Mouse (Mus musculus): ENCODE measurements at regions not wholly inside any gene's neighbourhood (a gene's known extent, or its start where the extent isn't known, plus 50 kb on each side); places are given as distances from the start of the nearest gene placed in this dataset.

DNA sequence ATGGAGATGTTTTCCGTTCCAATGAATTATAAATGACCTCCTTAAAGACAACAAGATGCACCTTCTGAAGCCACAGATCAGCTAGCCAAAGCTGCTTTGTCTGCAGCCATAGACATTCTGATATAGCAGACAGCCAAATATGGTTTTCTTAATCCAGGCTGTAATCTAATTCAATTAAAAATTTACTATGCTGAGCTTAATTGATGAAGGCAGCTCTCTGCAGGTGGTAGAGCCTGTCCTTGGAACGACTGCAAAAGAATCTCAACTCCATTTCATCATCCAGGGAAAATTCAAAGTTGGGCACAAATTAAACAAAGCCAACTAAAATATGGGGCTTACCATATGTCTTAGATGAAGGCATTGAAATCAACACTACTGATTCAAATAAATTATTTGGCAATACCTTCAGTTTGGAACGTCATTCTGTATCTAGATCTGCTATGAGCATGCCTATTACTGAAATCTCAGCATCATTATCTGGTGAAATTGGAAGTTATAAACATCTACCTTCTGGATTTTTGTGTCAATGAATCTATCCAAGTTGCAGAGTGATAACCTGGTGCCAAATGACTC, 615.4 kb upstream of the Ins1 start:
- no peak for DNase-seq (ENCODE audit: extremely low read depth, low read depth, low spot score)

DNA sequence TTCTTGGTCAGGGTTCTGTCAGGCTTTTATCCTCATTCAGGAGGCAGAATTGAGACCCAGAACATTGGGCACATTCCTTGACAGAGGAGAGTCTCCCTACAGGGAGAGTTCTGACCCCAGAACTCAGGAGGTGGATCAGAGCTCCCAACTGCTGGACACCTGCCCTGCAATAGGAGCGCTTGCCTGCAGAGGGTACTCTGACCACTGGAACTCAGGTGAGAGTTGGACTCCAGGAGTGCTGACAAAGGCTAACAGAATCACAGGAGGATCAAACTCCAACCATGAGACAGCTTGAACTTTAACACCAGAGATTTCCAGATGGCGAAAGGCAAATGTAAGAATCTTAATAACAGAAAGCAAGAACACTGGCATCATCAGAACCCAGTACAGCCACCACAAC, 603.9 kb upstream of the Ins1 start:
- DNase-seq (ENCODE audit: extremely low read depth, low read depth, low spot score): no peak

DNA sequence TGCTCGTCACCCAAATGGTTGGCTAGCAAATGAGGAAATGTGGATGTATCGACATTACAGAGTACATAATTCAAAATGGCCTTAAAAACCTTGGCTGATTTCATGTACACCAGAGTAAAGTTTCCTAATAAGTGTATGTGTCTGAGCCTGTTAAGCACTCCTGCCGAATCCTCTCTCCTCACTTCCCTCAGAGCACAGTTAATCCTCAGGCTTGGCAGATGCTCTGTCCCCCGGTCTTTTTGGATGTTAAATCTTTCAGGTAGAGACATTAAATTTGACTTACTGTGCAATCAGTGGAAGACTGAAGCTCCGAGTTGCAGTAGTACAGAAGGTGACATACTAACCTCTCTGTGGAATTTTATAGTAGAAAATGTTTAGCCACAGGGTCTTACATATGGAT, 597.5 kb upstream of the Ins1 start:
- peak; percentile 72 for DNase-seq (ENCODE audit: extremely low read depth, low read depth, low spot score)

DNA sequence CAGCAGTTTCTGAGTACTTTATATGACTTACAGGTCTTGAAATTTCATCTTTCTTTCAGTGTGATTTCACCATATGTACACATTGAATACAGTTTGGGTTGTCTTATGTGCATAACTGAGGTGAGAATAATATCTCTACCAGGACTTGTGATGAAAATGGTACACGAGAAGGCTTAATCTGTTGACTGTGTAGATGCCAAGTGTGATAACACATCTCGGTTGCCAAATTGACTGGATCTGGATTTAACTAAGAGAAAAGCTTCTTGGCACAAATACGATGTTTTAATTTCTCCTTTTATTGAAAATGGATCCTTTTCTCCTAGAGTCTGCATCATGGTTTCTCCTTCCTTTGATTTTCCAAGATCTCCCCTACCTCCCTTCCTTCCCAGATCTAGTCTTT, 588.4 kb upstream of the Ins1 start:
- no peak for DNase-seq (ENCODE audit: extremely low read depth, low read depth, low spot score)
